Mouse (Mus musculus) lung, embryonic 15.5 days (tissue): Measurements from ENCODE around the gene Amdhd2. TPM values are rescaled to one million over a fixed set of nuclear protein-coding genes. Genes with fewer than 3 reads are reported as not detected.

Experiments used
- ATAC-seq: fragments of 200-750 bp; cut with Nextera tagmentation; 2 replicates; pipeline ENCODE4 v1.8.0; 2017; ENCODE audit warnings: moderate number of reproducible peaks, borderline replicate concordance; ENCODE audit not compliant: low FRiP score, low TSS enrichment; ENCODE audit errors: extremely low read depth
- H3K27ac ChIP-seq: fragments of 300-500 bp; sonication (generic); 2 replicates; pipeline ENCODE4 v1.5.1; 2015; ENCODE audit warnings: moderate library complexity, mild to moderate bottlenecking, inconsistent platforms
- H3K27me3 ChIP-seq: fragments of 300-500 bp; sonication (generic); 2 replicates; pipeline ENCODE4 v1.6.1; 2015; ENCODE audit warnings: inconsistent platforms
- H3K36me3 ChIP-seq: fragments of 300-500 bp; sonication (generic); 2 replicates; pipeline ENCODE4 v1.6.1; 2015; ENCODE audit warnings: inconsistent platforms
- H3K4me1 ChIP-seq: fragments of 300-500 bp; sonication (generic); 2 replicates; pipeline ENCODE4 v1.6.1; 2015; ENCODE audit warnings: inconsistent platforms
- H3K4me2 ChIP-seq: fragments of 300-500 bp; sonication (generic); 2 replicates; pipeline ENCODE4 v1.6.1; 2015; ENCODE audit warnings: inconsistent platforms, mild to moderate bottlenecking, moderate library complexity
- H3K4me3 ChIP-seq: fragments of 300-500 bp; sonication (generic); 2 replicates; pipeline ENCODE4 v1.5.1; 2015; ENCODE audit warnings: mild to moderate bottlenecking, inconsistent platforms
- H3K9ac ChIP-seq: fragments of 300-500 bp; sonication (generic); 2 replicates; pipeline ENCODE4 v1.6.1; 2015; ENCODE audit warnings: inconsistent platforms
- H3K9me3 ChIP-seq: fragments of 300-500 bp; sonication (generic); 2 replicates; pipeline ENCODE4 v1.6.1; 2016; ENCODE audit warnings: inconsistent platforms
- WGBS: fragments of 180-500 bp; shearing (Covaris S2); methylation state at CpG from one replicate; pipeline ENCODE4 v1.1.7; 2015; 5-methylcytosine and 5-hydroxymethylcytosine counted together
- polyA plus RNA-seq: library from polyadenylated mRNA; unstranded; fragments of >200 nt; fragmentation: Nextera tagmentation; extraction: Ambion mirVana; gene quantifications from 2 replicates; pipeline ENCODE4 v1.2.1, GENCODE M21; 2015

The Amdhd2 gene
- polyA plus RNA-seq, 1 experiment from 2014 or later = 33.2 TPM

- no peaks in the 10 kb centered on the region for H3K9me3 ChIP-seq
- no peaks in the 10 kb centered on the region for H3K36me3 ChIP-seq
- no peak overlapping the region for H3K27ac ChIP-seq
- H3K9ac ChIP-seq = no peak overlapping the region
- no peak overlapping the region for H3K4me3 ChIP-seq
- WGBS = 84% methylated on average over 5 of the region's 5 CpGs
- H3K27me3 ChIP-seq = no peaks in the 10 kb centered on the region
- ATAC-seq = no peak
- H3K4me2 ChIP-seq = no peak overlapping the region
- H3K4me1 ChIP-seq = no peaks in the 10 kb centered on the region
Observed at GRCm38 (mm10) chr17:24193769-24194168, 30.2 kb upstream of the Amdhd2 start.

GRCm38 (mm10) chr17:24193268-24193667 is 29.7 kb upstream of the Amdhd2 start:
- Histone ChIP-seq H3K27me3 (no peaks in the 10 kb centered on the region), H3K9me3 (no peaks in the 10 kb centered on the region), H3K27ac (no peak overlapping the region), H3K36me3 (no peaks in the 10 kb centered on the region), H3K9ac (no peak overlapping the region), H3K4me3 (no peak overlapping the region), H3K4me1 (no peaks in the 10 kb centered on the region), H3K4me2 (no peak overlapping the region)
- WGBS = 86% methylated on average over 8 of the region's 8 CpGs
- ATAC-seq = no peak

- no peak for ATAC-seq
- H3K27me3 ChIP-seq = no peaks in the 10 kb centered on the region
- 68% methylated on average over 8 of the region's 8 CpGs for WGBS
- no peak overlapping the region for H3K4me2 ChIP-seq
- H3K9ac ChIP-seq = no peak overlapping the region
- no peaks in the 10 kb centered on the region for H3K4me1 ChIP-seq
- H3K9me3 ChIP-seq = no peaks in the 10 kb centered on the region
- no peak overlapping the region for H3K27ac ChIP-seq
- H3K4me3 ChIP-seq = no peak overlapping the region
- H3K36me3 ChIP-seq = no peaks in the 10 kb centered on the region
Observed at GRCm38 (mm10) chr17:24192848-24193247, 29.3 kb upstream of the Amdhd2 start.

GRCm38 (mm10) chr17:24191481-24191880 is 27.9 kb upstream of the Amdhd2 start:
- Histone ChIP-seq H3K4me3 (no peak overlapping the region), H3K4me1 (no peaks in the 10 kb centered on the region), H3K4me2 (no peak overlapping the region), H3K27me3 (no peaks in the 10 kb centered on the region), H3K9ac (no peak overlapping the region), H3K36me3 (no peaks in the 10 kb centered on the region), H3K27ac (no peak overlapping the region), H3K9me3 (no peaks in the 10 kb centered on the region)
- no peak for ATAC-seq
- WGBS = 82% methylated on average over 4 of the region's 4 CpGs

GRCm38 (mm10) chr17:24190934-24191333 is 27.4 kb upstream of the Amdhd2 start:
- no peaks in the 10 kb centered on the region for H3K36me3 ChIP-seq
- no peaks in the 10 kb centered on the region for H3K27me3 ChIP-seq
- no peaks in the 10 kb centered on the region for H3K9me3 ChIP-seq
- no peak overlapping the region for H3K4me2 ChIP-seq
- no peak overlapping the region for H3K4me3 ChIP-seq
- no peaks in the 10 kb centered on the region for H3K4me1 ChIP-seq
- no peak for ATAC-seq
- WGBS = 75% methylated on average over 2 of the region's 2 CpGs
- no peak overlapping the region for H3K9ac ChIP-seq
- no peak overlapping the region for H3K27ac ChIP-seq

GRCm38 (mm10) chr17:24174259-24174658 is 10.7 kb upstream of the Amdhd2 start:
- H3K9ac ChIP-seq = no peak overlapping the region
- H3K36me3 ChIP-seq = no peaks in the 10 kb centered on the region
- H3K9me3 ChIP-seq = no peaks in the 10 kb centered on the region
- 60% methylated on average over 3 of the region's 3 CpGs for WGBS
- ATAC-seq = no peak
- no peak overlapping the region for H3K27ac ChIP-seq
- no peak overlapping the region for H3K4me3 ChIP-seq
- H3K4me1 ChIP-seq = peaks cover 6% of the 10 kb centered on the region; the same call in 1 of the 2 replicates
- no peak overlapping the region for H3K4me2 ChIP-seq
- H3K27me3 ChIP-seq = no peaks in the 10 kb centered on the region

GRCm38 (mm10) chr17:24173423-24173822 is 9.9 kb upstream of the Amdhd2 start:
- H3K27me3 ChIP-seq = no peaks in the 10 kb centered on the region
- H3K4me3 ChIP-seq = no peak overlapping the region
- 4% methylated on average over 3 of the region's 3 CpGs for WGBS
- no peaks in the 10 kb centered on the region for H3K36me3 ChIP-seq
- no peak overlapping the region for H3K9ac ChIP-seq
- H3K9me3 ChIP-seq = no peaks in the 10 kb centered on the region
- ATAC-seq = no peak
- H3K4me1 ChIP-seq = peaks cover 7% of the 10 kb centered on the region; the same call in 1 of the 2 replicates
- H3K27ac ChIP-seq = no peak overlapping the region
- H3K4me2 ChIP-seq = no peak overlapping the region

- Histone ChIP-seq H3K4me1 (peaks cover 23% of the 10 kb centered on the region), H3K36me3 (peaks cover 9% of the 10 kb centered on the region; the same call in 1 of the 2 replicates), H3K9ac (no peak overlapping the region), H3K9me3 (no peaks in the 10 kb centered on the region), H3K4me3 (no peak overlapping the region), H3K27ac (no peak overlapping the region), H3K27me3 (no peaks in the 10 kb centered on the region), H3K4me2 (no peak overlapping the region)
- WGBS = 81% methylated on average over 4 of the region's 4 CpGs
- ATAC-seq = no peak
Observed at GRCm38 (mm10) chr17:24171738-24172137, 8.2 kb upstream of the Amdhd2 start.

GRCm38 (mm10) chr17:24170729-24171128 is 7.2 kb upstream of the Amdhd2 start:
- peaks cover 27% of the 10 kb centered on the region for H3K4me1 ChIP-seq
- H3K9me3 ChIP-seq = no peaks in the 10 kb centered on the region
- H3K27ac ChIP-seq = no peak overlapping the region
- H3K4me2 ChIP-seq = no peak overlapping the region
- ATAC-seq = no peak
- no peak overlapping the region for H3K4me3 ChIP-seq
- H3K27me3 ChIP-seq = no peaks in the 10 kb centered on the region
- WGBS = 69% methylated on average over 5 of the region's 5 CpGs
- H3K36me3 ChIP-seq = peaks cover 14% of the 10 kb centered on the region; the same call in 1 of the 2 replicates
- H3K9ac ChIP-seq = no peak overlapping the region

GRCm38 (mm10) chr17:24170125-24170524 is 6.6 kb upstream of the Amdhd2 start:
- no peak for ATAC-seq
- H3K4me2 ChIP-seq = peak overlapping the region; percentile 85
- peaks cover 27% of the 10 kb centered on the region for H3K4me1 ChIP-seq
- H3K36me3 ChIP-seq = peaks cover 19% of the 10 kb centered on the region
- H3K9ac ChIP-seq = peak overlapping the region; percentile 82
- 48% methylated on average over 3 of the region's 3 CpGs for WGBS
- no peaks in the 10 kb centered on the region for H3K27me3 ChIP-seq
- H3K4me3 ChIP-seq = peak overlapping the region; percentile 92
- H3K27ac ChIP-seq = peak overlapping the region; percentile 97; the same call in 1 of the 2 replicates
- H3K9me3 ChIP-seq = no peaks in the 10 kb centered on the region

GRCm38 (mm10) chr17:24169317-24170065 is 5.9 kb upstream of the Amdhd2 start, which contains the start of gene Atp6v0c:
TSS of gene Atp6v0c (minus strand) at chr17:24169702.
- Histone ChIP-seq H3K27me3 (no peaks in the 10 kb centered on the region), H3K4me3 (peak within 1 kb of the TSS; percentile 92), H3K27ac (peak within 1 kb of the TSS; percentile 97), H3K4me1 (peaks cover 27% of the 10 kb centered on the region), H3K9me3 (no peaks in the 10 kb centered on the region), H3K9ac (peak within 1 kb of the TSS; percentile 82), H3K36me3 (peaks cover 20% of the 10 kb centered on the region), H3K4me2 (peak within 1 kb of the TSS; percentile 85)
- under 1% methylated on average over 58 of the region's 58 CpGs for WGBS
- ATAC-seq = peak; percentile 93

- peaks cover 27% of the 10 kb centered on the region for H3K4me1 ChIP-seq
- no peaks in the 10 kb centered on the region for H3K9me3 ChIP-seq
- peaks cover 20% of the 10 kb centered on the region for H3K36me3 ChIP-seq
- ATAC-seq = peak; percentile 60
- peak overlapping the region; percentile 92 for H3K4me3 ChIP-seq
- under 1% methylated on average over 41 of the region's 41 CpGs for WGBS
- H3K9ac ChIP-seq = peak overlapping the region; percentile 82
- peak overlapping the region; percentile 97 for H3K27ac ChIP-seq
- no peaks in the 10 kb centered on the region for H3K27me3 ChIP-seq
- H3K4me2 ChIP-seq = peak overlapping the region; percentile 85
Observed at GRCm38 (mm10) chr17:24168590-24169277, 5.2 kb upstream of the Amdhd2 start.
